Mouse (Mus musculus) MEL (cell line): Measurements from ENCODE around the gene Fam166b. TPM values are rescaled to one million over a fixed set of nuclear protein-coding genes. Genes with fewer than 3 reads are reported as not detected.

ENCODE experiments used
- DNase-seq: peaks from one replicate; pipeline ENCODE4 v3.0.0; 2011; ENCODE audit warnings: low read depth, low spot score
- H3K27ac ChIP-seq: 2 replicates; pipeline ENCODE4 v1.5.1; 2012; ENCODE audit warnings: low read depth, mild to moderate bottlenecking, control low read depth, low read length, moderate library complexity; ENCODE audit not compliant: control insufficient read depth
- H3K27me3 ChIP-seq, 2 experiments: fragments of 150-350 bp in 1 of 2; sonication (generic) in 1 of 2; 2 replicates each; pipeline ENCODE4 v1.6.1; 2012; ENCODE audit warnings: low read length in 2 of 2, mild to moderate bottlenecking in 2 of 2, improper control_type of control experiment in 1 of 2, moderate library complexity in 1 of 2; ENCODE audit not compliant: insufficient read depth in 2 of 2, control insufficient read depth in 1 of 2
- H3K36me3 ChIP-seq, 2 experiments: 2 replicates each; pipeline ENCODE4 v1.6.1; 2012 to 2014; ENCODE audit warnings: low read length in 2 of 2, improper control_type of control experiment in 1 of 2, inconsistent platforms in 1 of 2, mild to moderate bottlenecking in 1 of 2; ENCODE audit not compliant: insufficient read depth in 2 of 2, control insufficient read depth in 1 of 2
- H3K4me1 ChIP-seq, 2 experiments: fragments of 150-350 bp in 1 of 2; sonication (generic) in 1 of 2; 2 replicates each; pipeline ENCODE4 v1.6.1; 2012; ENCODE audit warnings: low read length in 2 of 2, improper control_type of control experiment in 1 of 2, mild to moderate bottlenecking in 1 of 2; ENCODE audit not compliant: insufficient read depth in 2 of 2, control insufficient read depth in 1 of 2
- H3K4me3 ChIP-seq, 2 experiments: fragments of 150-350 bp in 1 of 2; sonication (generic) in 1 of 2; 2 replicates each; pipeline ENCODE4 v1.5.1; 2012; ENCODE audit warnings: low read depth in 2 of 2, low read length in 2 of 2, mild to moderate bottlenecking in 2 of 2, moderate library complexity in 2 of 2, control low read depth in 1 of 2, improper control_type of control experiment in 1 of 2; ENCODE audit not compliant: control insufficient read depth in 1 of 2, insufficient read depth in 1 of 2
- H3K79me2 ChIP-seq: 2 replicates; pipeline ENCODE4 v1.6.1; 2012; ENCODE audit warnings: mild to moderate bottlenecking, low read length, moderate library complexity; ENCODE audit not compliant: control insufficient read depth, poor library complexity, insufficient read depth
- H3K9ac ChIP-seq: 2 replicates; pipeline ENCODE4 v1.6.1; 2012; ENCODE audit warnings: low read depth, mild to moderate bottlenecking, control low read depth, low read length, moderate library complexity; ENCODE audit not compliant: control insufficient read depth, poor library complexity, severe bottlenecking
- H3K9me3 ChIP-seq: fragments of 150-350 bp; sonication (generic); replicated peaks from 2 replicates; pipeline ENCODE4 v1.6.1; 2012; ENCODE audit warnings: mild to moderate bottlenecking, low read length, improper control_type of control experiment, moderate library complexity; ENCODE audit not compliant: insufficient read depth
- CHD2 ChIP-seq: IDR thresholded peaks from 2 replicates; pipeline ENCODE4 v1.6.1; 2011; ENCODE audit warnings: low read length, improper control_type of control experiment
- CTCF ChIP-seq, 3 experiments: IDR thresholded peaks in 2 of 3; conservative IDR thresholded peaks in 1 of 3; 2 replicates each; pipeline ENCODE4 v1.5.1; 2011 to 2012; ENCODE audit warnings: low read length in 3 of 3, low read depth in 2 of 3, mild to moderate bottlenecking in 2 of 3, improper control_type of control experiment in 1 of 3, inconsistent platforms in 1 of 3, mixed read lengths in 1 of 3, moderate library complexity in 1 of 3; ENCODE audit not compliant: control insufficient read depth in 1 of 3, insufficient read depth in 1 of 3, poor library complexity in 1 of 3, severe bottlenecking in 1 of 3
- E2F4 ChIP-seq: IDR thresholded peaks from 2 replicates; pipeline ENCODE4 v1.6.1; 2011; ENCODE audit warnings: low read depth, low read length, improper control_type of control experiment, borderline replicate concordance
- ELF1 ChIP-seq: IDR thresholded peaks from 2 replicates; pipeline ENCODE4 v1.6.1; 2014; ENCODE audit warnings: low read depth, mild to moderate bottlenecking, inconsistent platforms, low read length, improper control_type of control experiment, moderate library complexity
- ETS1 ChIP-seq: IDR thresholded peaks from 2 replicates; pipeline ENCODE4 v1.6.1; 2012; ENCODE audit warnings: low read depth, mild to moderate bottlenecking, inconsistent platforms, low read length, improper control_type of control experiment, moderate library complexity
- GATA1 ChIP-seq: IDR thresholded peaks from 2 replicates; pipeline ENCODE4 v1.6.1; 2011; ENCODE audit warnings: low read depth, low read length, improper control_type of control experiment
- KAT2A ChIP-seq: conservative IDR thresholded peaks from 2 replicates; pipeline ENCODE4 v1.6.1; 2012; ENCODE audit warnings: low read depth, low read length, improper control_type of control experiment, inconsistent platforms
- MAX ChIP-seq: IDR thresholded peaks from 2 replicates; pipeline ENCODE4 v1.6.1; 2011; ENCODE audit warnings: low read length, improper control_type of control experiment
- MEF2A ChIP-seq: IDR thresholded peaks from 2 replicates; pipeline ENCODE4 v1.6.1; 2014; ENCODE audit warnings: low read depth, mild to moderate bottlenecking, inconsistent platforms, low read length, improper control_type of control experiment; ENCODE audit not compliant: poor library complexity, insufficient replicate concordance, severe bottlenecking; ENCODE audit errors: extremely low read depth
- MYC ChIP-seq: IDR thresholded peaks from 2 replicates; pipeline ENCODE4 v1.6.1; 2011; ENCODE audit warnings: low read depth, mild to moderate bottlenecking, low read length, improper control_type of control experiment, moderate library complexity
- NELFE ChIP-seq: IDR thresholded peaks from 2 replicates; pipeline ENCODE4 v1.6.1; 2011; ENCODE audit warnings: low read depth, low read length, improper control_type of control experiment
- POLR2A ChIP-seq, 2 experiments: IDR thresholded peaks; 2 replicates each; pipeline ENCODE4 v1.6.1; 2011 to 2012; ENCODE audit warnings: low read length in 2 of 2, mild to moderate bottlenecking in 2 of 2, control low read depth in 1 of 2, improper control_type of control experiment in 1 of 2, low read depth in 1 of 2, moderate library complexity in 1 of 2; ENCODE audit not compliant: control insufficient read depth in 1 of 2, insufficient read depth in 1 of 2, poor library complexity in 1 of 2
- POLR2AphosphoS2 ChIP-seq: IDR thresholded peaks from 2 replicates; pipeline ENCODE4 v1.6.1; 2011; ENCODE audit warnings: low read length, improper control_type of control experiment
- RCOR1 ChIP-seq: IDR thresholded peaks from 2 replicates; pipeline ENCODE4 v1.6.1; 2012; ENCODE audit warnings: low read depth, mild to moderate bottlenecking, inconsistent platforms, low read length, improper control_type of control experiment
- SIN3A ChIP-seq: IDR thresholded peaks from 2 replicates; pipeline ENCODE4 v1.6.1; 2012; ENCODE audit warnings: low read length, improper control_type of control experiment, inconsistent platforms
- SMC3 ChIP-seq: IDR thresholded peaks from 2 replicates; pipeline ENCODE4 v1.6.1; 2011; ENCODE audit warnings: low read depth, low read length, improper control_type of control experiment
- TCF12 ChIP-seq: IDR thresholded peaks from 2 replicates; pipeline ENCODE4 v1.6.1; 2014; ENCODE audit warnings: low read depth, mild to moderate bottlenecking, inconsistent platforms, low read length, improper control_type of control experiment, moderate library complexity
- UBTF ChIP-seq: IDR thresholded peaks from 2 replicates; pipeline ENCODE4 v1.6.1; 2012; ENCODE audit warnings: low read depth, mild to moderate bottlenecking, inconsistent platforms, low read length, improper control_type of control experiment, moderate library complexity, borderline replicate concordance; ENCODE audit not compliant: insufficient read depth
- ZC3H11A ChIP-seq: IDR thresholded peaks from 2 replicates; pipeline ENCODE4 v1.6.1; 2012; ENCODE audit warnings: low read depth, mild to moderate bottlenecking, inconsistent platforms, low read length, improper control_type of control experiment
- ZMIZ1 ChIP-seq: IDR thresholded peaks from 2 replicates; pipeline ENCODE4 v1.6.1; 2012; ENCODE audit warnings: low read depth, mild to moderate bottlenecking, inconsistent platforms, low read length, improper control_type of control experiment, moderate library complexity
- polyA plus RNA-seq, 2 experiments: library from polyadenylated mRNA; stranded (reverse) in 1 of 2; unstranded in 1 of 2; fragments of >175 nt in 1 of 2; fragments of >200 nt in 1 of 2; gene quantifications; 2 replicates each; pipeline versions ENCODE4 v1.2.1 to v1.2.4; 2012; ENCODE audit warnings: low replicate concordance in 2 of 2, low read depth in 1 of 2; ENCODE audit not compliant: insufficient read length in 2 of 2, insufficient read depth in 1 of 2, missing spikeins in 1 of 2
- total RNA-seq: library from RNA; depleted of rRNA; stranded (reverse); fragments of 300-350 nt; gene quantifications from 2 replicates; pipeline ENCODE4 v1.2.3, GENCODE M21; 2012

The Fam166b gene
- total and polyA plus RNA-seq, 3 experiments = not detected

DNA sequence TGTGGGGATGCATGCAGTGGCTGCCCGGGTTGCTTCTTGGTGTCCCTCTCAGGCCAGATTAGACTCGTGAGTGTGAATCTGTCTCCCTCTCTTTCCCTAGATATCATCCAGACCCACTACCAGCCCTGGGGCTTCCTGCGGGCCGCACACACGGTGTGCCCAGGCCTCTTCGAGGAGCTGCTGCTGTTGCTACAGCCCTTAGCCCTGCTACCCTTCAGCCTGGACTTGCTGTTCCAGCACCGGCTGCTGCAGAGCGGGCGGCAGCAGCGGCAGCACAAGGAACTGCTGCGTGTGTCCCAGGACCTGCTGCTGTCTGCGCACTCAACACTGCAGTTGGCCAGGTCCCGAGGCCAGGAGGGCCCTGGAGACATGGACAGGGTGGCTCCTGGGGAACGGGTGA lies 3.7 kb downstream of the Fam166b start:
- DNase-seq = no peak
- no peaks in the 10 kb centered on the region for H3K79me2 ChIP-seq
- H3K27me3 ChIP-seq = no peaks in the 10 kb centered on the region
- H3K4me1 ChIP-seq = peaks cover 0 to under 1% of the 10 kb centered on the region in 2 experiments; a peak in 2 of 4 replicates
- no peak for TF ChIP-seq UBTF
- TF ChIP-seq GATA1 = no peak
- no peak for TF ChIP-seq KAT2A
- H3K27ac ChIP-seq = no peak overlapping the region
- H3K9ac ChIP-seq = no peak overlapping the region
- peaks cover 0 to under 1% of the 10 kb centered on the region in 2 experiments; a peak in 3 of 4 replicates for H3K36me3 ChIP-seq
- no peaks in the 10 kb centered on the region for H3K9me3 ChIP-seq
- H3K4me3 ChIP-seq = no peak overlapping the region

DNA sequence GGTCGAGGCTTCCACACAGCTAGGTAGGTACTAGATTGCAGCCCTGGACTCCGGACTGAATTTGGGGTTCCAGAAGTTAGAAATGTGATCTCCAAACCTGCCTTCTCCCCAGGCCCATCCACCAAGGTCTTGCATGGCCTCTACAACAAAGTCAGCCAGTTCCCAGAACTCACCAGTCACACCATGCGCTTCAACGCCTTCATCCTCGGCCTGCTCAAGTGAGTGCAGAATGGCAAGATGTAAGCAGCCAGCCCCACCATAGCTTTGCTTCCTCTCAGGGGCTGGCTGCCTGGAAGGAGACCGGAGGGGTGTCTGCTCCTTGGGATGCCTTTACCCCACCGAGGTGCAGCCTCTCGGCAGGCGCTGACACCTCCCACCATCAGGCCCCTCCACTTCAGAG lies 4.9 kb downstream of the Fam166b start:
- H3K9me3 ChIP-seq = no peaks in the 10 kb centered on the region
- H3K36me3 ChIP-seq = peaks cover 0 to 12% of the 10 kb centered on the region in 2 experiments; a peak in 3 of 4 replicates
- H3K79me2 ChIP-seq = no peaks in the 10 kb centered on the region
- no peak for DNase-seq
- no peak for TF ChIP-seq MYC
- TF ChIP-seq MAX = no peak
- TF ChIP-seq NELFE = no peak
- no peak for TF ChIP-seq TCF12
- TF ChIP-seq SIN3A = no peak
- TF ChIP-seq POLR2A (IDR thresholded peaks at IDR 0.05; ENCODE audit: control insufficient read depth in 1 of 2, insufficient read depth in 1 of 2, low read depth in 1 of 2, low read length in 2 of 2, poor library complexity in 1 of 2) = no peak
- no peak for TF ChIP-seq GATA1
- TF ChIP-seq CHD2 = no peak
- no peak for TF ChIP-seq UBTF
- no peak for TF ChIP-seq ZMIZ1
- no peak for TF ChIP-seq ETS1
- TF ChIP-seq POLR2AphosphoS2 = no peak
- TF ChIP-seq SMC3 = no peak
- no peak for TF ChIP-seq RCOR1
- TF ChIP-seq ELF1 = no peak
- no peak for TF ChIP-seq E2F4
- TF ChIP-seq MEF2A = no peak
- no peak for TF ChIP-seq ZC3H11A
- no peak for TF ChIP-seq CTCF (IDR thresholded peaks at IDR 0.05 in 2 of 3, conservative IDR thresholded peaks at IDR 0.05 in 1 of 3; ENCODE audit: control insufficient read depth in 1 of 3, insufficient read depth in 1 of 3, low read depth in 2 of 3, low read length in 3 of 3, poor library complexity in 1 of 3, severe bottlenecking in 1 of 3)
- TF ChIP-seq, all 39 proteins: peak for 0
- H3K4me1 ChIP-seq = peaks cover 2 to 12% of the 10 kb centered on the region in 2 experiments; a peak in 3 of 4 replicates
- H3K27me3 ChIP-seq = no peaks in the 10 kb centered on the region
- H3K9ac ChIP-seq = no peak overlapping the region
- no peak overlapping the region for H3K27ac ChIP-seq
- H3K4me3 ChIP-seq = no peak overlapping the region
